Mouse (Mus musculus): Measurements from ENCODE around the gene Fmo4.

The Fmo4 gene

GRCm38 (mm10) chr1:162813836-162814156 is at the start of gene Fmo4:
Fmo4 (minus strand) TSS chr1:162813972.
- no peak for DNase-seq (ENCODE audit: low read depth, low spot score)

DNA sequence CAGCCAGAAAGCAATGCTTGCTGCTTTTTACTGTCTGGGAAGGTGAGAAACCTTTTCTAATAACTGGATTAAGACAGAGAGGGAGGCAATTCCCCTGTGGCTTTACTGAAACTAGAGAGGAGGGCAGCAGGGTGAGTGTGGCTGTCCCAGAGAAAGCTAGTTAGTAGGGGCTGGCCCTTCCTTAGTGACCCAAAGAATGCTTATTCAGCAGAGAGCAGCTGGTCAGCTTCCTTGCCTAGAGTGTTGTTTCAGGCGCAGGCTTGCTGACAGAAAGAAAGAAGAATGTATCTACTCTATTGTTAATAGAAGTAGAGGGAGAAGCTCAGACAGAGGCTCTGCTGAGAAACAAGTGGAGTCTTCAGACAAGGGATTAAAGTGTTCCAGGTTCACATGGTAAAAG is 48.6 kb upstream of the Fmo4 start:
- no peak for DNase-seq (ENCODE audit: low read depth, low spot score)

- DNase-seq (ENCODE audit: low read depth, low spot score): no peak
Measured at GRCm38 (mm10) chr1:162859996-162860605, 46.3 kb upstream of the Fmo4 start.

DNA sequence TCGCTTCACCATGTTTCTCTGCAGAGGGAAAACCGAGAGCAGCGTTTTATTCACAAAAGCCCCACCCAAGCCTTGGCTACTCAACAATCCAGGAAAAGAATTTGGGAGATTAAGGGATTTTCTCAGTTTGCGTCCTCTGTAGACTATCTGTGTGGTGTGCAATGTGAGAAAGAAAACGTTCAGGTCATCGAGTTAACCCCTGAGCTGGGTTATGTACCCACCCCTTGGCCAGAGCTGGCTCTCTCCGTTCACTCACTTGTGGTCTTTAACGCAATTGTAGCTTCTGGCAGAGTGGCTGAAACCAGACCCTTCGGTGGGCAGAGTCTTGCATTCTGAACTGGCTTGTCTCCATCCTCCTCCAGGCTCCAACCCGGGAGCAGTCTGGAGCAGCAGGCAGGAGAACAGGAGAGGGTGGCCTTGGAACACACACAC is 45.8 kb upstream of the Fmo4 start:
- DNase-seq (ENCODE audit: low read depth, low spot score): no peak

- DNase-seq (ENCODE audit: low read depth, low spot score): no peak
Measured at GRCm38 (mm10) chr1:162858748-162859130, 45.0 kb upstream of the Fmo4 start.

DNA sequence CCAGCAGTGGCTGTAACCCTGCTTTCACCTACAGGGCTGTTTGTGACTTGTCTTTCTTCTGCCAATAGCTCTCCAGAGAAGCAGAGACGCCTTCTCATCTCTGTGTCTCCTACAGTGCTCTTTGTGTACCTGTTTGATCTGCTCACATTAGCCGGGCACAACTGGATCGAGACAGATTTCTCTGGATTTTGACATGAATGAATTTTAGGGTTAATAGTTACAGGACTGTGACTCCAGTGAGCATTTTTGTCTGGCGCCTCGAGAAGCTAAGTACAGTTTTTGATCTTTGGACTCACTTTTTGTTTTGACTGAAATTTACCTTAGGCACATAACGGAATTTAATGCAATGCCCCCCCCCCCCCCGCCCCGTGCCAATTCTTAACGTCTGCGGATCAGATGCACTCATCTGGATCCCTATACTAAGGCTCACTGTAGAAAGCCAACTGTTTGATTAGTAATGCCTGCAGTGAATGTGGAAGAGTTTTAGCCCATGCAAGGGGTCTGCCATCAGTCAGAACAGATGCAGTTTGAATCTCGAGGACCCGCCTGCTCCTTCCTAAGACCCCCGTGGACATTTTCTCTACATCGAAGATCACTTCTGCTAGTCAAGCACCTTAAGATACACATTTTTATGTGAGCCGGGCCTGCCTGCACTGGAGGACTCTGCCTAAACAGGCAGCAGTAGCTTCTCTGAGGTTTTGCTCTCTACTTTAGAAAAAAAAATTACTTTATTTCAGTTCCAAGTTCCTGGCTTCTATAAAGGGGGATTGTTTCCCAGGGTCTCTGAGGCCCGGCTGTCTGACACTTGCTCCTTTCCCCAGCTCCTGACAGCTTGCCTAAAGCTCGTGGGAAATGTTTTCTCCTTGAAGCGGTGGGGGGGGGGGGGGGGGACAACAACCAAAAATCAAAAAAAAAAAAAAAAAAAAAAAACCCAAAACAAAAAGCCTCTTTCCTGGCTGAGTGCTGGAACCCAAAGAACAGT is 44.3 kb upstream of the Fmo4 start:
- DNase-seq (ENCODE audit: low read depth, low spot score): no peak

- no peak for DNase-seq (ENCODE audit: low read depth, low spot score)
Measured at GRCm38 (mm10) chr1:162853812-162854482, 40.2 kb upstream of the Fmo4 start.

DNA sequence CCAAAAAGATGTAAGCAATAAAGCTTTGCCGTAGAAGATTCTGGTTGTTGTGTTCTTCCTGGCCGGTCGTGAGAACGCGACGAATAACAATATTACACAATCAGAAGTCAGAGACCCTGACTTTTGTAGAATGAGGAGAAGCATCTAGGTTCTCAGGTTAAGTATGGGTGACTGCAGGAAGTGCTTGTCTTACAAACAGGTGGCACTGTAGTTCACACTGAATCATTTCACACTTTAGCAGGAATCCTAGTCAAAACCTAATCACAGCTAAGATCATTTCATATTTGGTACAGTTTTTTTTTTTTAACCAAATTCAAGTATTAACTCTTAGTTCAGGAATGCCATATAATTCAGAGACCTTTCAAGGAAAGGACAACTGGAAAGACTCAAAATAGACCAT is 33.8 kb upstream of the Fmo4 start:
- no peak for DNase-seq (ENCODE audit: low read depth, low spot score)

- no peak for DNase-seq (ENCODE audit: low read depth, low spot score)
Measured at GRCm38 (mm10) chr1:162840211-162840610, 26.4 kb upstream of the Fmo4 start.

DNA sequence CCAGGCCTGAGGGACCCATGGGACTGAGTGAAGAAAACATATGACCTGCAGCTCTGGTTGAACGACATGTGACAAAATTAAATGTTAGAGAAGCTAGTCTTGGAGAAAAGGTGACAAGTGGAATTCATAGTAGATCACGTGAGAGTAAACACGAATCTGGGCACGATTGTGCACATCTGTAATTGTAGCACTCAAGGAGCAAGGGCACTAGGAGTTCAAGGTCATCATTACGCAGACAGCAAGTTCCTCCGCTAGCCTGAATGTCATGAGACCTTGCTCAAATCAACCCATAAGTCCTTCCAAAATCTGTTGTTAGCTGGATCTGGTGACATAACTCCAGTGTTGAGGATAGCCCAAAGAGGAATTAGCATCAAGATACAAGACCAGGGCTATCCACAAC is 25.2 kb upstream of the Fmo4 start:
- DNase-seq (ENCODE audit: low read depth, low spot score): no peak

- no peak for DNase-seq (ENCODE audit: low read depth, low spot score)
Measured at GRCm38 (mm10) chr1:162834342-162834741, 20.6 kb upstream of the Fmo4 start.

DNA sequence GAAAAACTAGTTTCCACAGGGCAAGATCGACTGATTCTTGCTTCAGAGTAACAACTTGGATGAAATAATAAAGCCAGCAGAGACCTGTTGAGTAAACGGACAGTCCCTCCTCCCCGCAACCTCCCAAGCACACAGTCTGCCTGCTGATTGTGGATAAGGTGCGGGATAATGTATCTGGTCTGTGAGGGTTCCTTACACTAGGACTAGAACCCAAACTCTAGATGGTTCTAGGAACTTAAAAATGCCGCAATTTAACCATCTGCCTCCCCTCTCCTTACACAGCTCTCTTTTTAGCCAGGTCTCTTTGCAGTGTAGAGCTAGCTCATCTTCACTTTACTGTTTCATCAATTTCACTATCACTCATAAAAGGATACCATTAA is 18.8 kb upstream of the Fmo4 start:
- no peak for DNase-seq (ENCODE audit: low read depth, low spot score)

DNA sequence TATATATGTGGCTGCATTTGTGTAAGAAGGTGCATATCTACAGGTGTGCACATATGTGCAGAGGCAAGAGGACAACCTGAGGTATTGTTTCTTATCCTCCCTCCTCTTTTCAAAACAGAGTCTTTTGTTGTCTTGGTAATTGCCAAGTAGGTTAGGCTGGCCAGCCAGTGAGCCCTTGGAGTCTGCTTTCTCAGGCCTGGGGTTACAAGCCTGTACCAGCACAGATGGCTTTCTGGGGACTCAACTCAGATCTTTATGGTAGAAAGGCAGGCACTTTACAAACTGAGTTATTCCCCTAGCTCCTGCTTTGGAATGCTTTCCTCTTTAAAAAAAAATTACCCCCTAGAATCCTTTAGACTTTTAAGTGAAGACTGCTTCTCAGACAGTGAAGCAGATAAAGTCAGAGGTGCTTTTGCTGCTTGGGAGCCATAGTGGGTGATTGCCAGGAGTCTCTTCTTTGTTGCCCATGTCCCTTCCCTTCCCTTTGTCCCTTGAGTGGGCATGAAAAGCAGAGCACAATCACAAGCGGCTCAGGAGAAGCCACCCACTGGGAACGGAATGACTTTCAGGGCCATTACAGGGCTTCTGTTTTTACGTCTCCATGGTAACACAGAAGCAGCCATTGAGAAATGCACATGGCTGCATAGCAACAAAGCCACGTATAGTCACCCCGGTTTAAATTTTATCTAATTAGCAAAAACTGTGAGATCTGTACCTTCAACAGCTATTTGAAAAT is 18.2 kb upstream of the Fmo4 start:
- DNase-seq (ENCODE audit: low read depth, low spot score): no peak

DNA sequence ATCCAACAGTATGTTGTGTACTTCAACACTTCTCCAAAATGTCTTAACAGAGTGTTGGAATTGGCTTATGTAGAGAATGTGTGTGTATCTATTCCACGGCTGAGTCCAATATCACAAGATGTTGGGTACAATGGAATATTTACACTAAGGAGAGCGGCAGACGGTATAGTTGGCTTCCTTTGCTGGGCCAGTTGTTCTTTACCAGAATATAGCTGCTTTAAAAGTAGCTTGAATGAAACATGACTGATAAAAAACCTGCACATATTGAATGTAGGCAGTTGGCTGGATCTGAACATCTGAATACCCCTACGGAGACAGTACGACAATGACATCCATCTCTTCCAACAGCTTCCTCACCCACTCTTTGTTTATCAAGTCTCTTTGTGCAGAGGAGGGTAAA is 5.5 kb upstream of the Fmo4 start:
- no peak for DNase-seq (ENCODE audit: low read depth, low spot score)

DNA sequence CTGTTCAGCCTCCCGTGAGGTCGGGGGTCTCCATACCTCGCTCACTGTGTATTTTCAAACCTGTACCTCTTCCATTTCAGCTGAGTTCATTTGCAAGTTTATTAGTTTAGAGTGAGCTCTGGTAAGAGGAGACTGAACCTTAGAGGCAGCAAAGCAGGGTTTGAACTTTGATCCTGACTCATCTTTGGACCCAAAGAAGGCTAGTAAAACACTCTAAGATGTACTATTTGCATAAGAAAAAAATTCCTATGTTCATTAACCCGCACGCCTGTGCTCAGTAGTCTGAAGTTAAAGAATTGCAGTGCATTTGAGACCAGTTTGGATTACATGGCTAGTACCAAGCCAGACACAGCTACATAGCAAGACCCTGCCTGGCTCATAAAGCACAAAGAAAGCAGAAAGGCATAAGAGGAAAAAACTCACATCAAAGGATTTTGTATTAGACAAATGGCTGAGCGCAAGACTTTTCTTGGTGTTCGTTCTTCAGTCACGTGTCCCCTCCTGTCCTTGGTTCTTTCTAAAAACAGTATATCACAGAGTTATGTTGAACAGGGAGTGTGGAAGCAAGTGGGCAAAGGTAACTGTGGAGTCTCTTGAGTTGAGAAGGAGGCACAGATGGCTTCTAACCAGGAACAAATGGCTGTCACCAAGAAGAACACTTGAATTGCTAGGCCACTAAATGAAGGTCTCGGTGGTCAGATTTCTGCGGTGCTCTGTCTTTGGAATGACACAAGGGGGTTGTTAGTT is 1.8 kb upstream of the Fmo4 start:
- no peak for DNase-seq (ENCODE audit: low read depth, low spot score)

DNA sequence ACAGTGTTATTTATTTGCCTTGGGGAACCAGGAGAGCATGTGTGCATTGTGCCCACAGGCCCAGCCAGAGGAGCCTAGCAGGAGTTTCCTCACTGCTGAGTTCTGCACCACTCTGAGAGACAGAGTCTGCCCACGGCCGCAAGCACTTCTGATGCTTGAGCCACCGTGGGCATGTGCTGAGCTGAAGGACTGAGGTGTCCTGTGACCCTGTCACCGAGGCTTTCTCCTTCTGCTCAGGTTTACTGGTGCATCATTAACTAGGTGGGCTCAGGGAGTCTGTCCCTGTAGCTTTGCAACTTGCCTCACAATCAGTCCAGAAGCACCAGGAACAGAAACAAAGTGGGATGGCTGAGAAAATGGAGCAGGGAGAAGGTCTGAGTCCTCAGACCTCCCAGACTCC is 1.2 kb upstream of the Fmo4 start:
- no peak for DNase-seq (ENCODE audit: low read depth, low spot score)

- DNase-seq (ENCODE audit: low read depth, low spot score): no peak
Measured at GRCm38 (mm10) chr1:162813143-162813835, 483 bp downstream of the Fmo4 start.

DNA sequence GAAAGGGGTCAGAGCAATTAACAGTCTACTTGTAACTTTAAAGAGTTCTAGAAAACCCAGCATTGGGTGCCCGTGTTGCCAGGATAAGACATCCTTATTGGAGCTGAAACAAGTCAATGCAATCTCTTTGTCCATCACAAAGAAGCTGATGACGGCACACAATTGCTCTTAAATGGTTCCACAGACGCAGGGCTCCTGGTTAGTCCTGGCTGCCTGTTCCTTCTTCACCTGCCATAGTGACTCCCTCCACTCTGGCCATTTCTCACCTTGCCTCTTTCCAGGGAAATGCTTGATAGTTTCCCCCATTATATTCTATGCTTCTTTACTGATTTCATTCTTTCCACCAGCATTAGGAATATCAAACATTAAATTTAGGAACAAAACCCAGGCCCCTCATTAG is 5.2 kb downstream of the Fmo4 start:
- no peak for DNase-seq (ENCODE audit: low read depth, low spot score)

DNA sequence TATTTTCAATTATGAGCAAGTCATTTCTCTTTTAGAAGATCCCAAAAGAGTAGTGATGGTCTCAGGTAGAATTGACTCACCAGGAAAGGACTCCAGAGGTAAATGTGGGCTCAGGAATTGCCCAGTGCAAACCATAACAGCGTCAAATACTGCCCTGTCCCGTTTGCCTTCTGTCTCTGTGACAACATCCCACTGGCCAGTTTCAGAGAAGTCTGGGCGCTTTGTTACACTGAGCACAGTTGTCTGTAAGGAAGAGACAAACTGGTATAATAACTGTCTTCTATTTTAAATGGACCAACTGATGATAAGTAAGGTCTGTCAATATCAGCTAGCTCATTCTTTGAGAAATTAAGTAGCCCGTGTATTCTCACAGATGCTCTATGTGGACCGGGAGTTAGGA is 6.3 kb downstream of the Fmo4 start:
- no peak for DNase-seq (ENCODE audit: low read depth, low spot score)

- no peak for DNase-seq (ENCODE audit: low read depth, low spot score)
Measured at GRCm38 (mm10) chr1:162805011-162805410, 8.8 kb downstream of the Fmo4 start.

DNA sequence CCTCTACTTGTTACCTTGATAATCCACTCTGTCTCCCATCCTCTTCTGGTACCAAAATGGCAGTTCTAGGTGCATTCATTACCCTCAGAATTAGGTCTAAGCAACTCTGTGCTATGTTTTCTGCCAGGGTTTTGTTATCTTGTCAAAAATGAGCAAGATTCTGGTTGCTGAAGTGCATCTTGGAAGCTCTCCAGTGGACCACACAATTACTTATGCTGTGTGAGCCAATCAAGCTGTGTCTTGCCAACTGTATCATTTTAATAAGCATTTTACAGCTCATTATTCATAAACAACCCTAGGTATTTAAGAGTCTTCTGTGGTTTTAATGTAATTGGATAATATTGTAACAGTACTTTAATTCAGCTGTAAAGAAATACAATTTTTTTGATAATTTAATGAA is 17.3 kb downstream of the Fmo4 start:
- no peak for DNase-seq (ENCODE audit: low read depth, low spot score)
